Mouse (Mus musculus) right cerebral cortex, postnatal 4 days (tissue): Measurements from ENCODE around the gene Mapk8ip3.
"Not testable (repeated sequence)": the region's sequence is repeated elsewhere in the genome, so short reads cannot be mapped to it uniquely, and the experiment has no call there.

Source experiments
- DNase-seq: peaks from one replicate; pipeline ENCODE4 v3.0.0-alpha.2; 2022

Mapk8ip3 gene

DNA sequence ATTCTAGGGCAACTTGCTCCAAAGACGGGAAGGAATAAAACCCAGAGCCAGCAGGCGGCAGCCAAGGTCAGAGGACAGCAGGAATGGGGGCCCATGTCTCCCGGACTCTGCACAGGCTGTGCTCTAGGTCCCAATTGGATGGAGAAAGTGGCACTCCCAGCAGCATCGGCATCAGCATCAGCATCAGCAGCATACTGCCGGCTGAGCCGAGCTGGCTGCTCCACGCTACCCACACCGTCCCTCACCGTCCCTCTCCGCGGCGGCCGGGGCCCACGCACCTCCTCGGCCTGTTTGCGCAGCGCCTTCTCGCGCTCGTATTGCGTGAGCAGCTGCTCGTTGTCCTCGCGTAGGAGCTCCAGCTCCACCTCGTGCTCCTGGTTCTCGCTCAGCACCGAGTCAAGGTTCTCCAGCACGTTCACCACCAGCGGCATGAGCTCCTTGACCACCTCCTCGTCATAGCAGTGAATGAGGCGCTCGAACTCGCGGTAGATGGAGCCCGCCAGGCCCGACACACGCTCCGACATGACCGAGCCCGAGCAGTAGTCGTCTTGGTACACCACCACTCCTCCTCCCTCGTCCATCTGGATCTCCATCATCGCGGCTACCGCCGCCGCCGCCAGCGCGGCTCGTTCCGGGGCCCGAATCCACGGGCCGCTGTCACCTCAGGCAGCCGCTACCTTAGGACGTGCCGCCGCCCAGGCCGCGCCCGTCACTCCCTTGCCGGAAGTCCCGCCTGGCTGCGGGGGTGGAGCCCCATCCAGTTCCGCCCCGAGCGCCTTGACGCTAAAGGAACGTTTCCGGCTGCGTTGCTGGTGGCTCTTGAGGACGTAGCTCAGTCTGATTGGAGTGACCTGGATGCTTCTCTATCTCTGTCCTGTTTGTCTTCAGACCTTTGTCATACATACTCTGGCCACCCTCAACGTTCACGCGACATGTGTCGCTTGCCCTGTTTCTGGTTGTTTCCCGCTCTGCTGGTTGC is at the start of gene Mapk8ip3:
Gene Mapk8ip3 (minus strand): TSS at position 719 of the 979 bp plus-strand sequence.
- peak; percentile 93 for DNase-seq

- no peak for DNase-seq
Measured at GRCm38 (mm10) chr17:24960852-24961715, 24.3 kb upstream of the Mapk8ip3 start.

- DNase-seq: peak; percentile 98
Measured at GRCm38 (mm10) chr17:24960135-24960851, 23.5 kb upstream of the Mapk8ip3 start, which contains the start of gene Jpt2. Gene Jpt2 (minus strand): TSS chr17:24960689.

- no peak for DNase-seq
Measured at GRCm38 (mm10) chr17:24959371-24959770, 22.6 kb upstream of the Mapk8ip3 start.

DNA sequence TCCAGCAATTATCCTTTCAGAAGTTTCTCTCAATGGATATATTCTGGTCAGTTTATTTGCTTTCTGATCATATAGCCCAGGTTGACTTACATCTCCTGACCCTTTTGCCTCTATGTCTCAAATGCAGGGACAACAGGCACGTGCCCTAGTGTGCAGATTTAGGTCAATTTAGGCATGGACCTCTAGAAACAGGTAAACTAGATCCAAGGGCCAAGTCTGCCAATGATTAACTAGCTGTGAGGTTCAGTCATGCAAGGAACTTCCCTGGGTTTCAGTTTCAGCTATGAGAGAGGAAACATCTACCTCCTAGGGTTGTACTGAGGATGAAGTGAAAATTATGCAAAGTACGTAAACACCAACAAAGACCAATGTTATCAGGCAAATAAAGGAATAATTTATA is 16.5 kb upstream of the Mapk8ip3 start:
- DNase-seq: no peak

DNA sequence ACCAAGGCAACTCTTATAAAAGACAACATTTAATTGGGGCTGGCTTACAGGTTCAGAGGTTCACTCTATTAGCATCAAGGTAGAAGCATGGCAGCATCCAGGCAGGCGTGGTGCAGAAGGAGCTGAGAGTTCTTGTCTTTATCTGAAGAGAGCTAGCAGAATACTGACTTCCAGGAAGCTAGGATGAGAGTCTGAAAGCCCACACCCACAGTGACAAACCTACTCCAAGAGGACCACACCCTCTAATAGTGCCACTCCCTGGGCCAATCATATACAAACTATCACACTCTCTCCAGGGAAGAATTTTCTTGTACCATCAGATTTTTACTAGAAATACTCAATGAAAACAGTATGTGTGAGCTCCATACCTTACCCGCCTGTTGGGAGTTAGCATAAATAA is 13.9 kb upstream of the Mapk8ip3 start:
- no peak for DNase-seq

DNA sequence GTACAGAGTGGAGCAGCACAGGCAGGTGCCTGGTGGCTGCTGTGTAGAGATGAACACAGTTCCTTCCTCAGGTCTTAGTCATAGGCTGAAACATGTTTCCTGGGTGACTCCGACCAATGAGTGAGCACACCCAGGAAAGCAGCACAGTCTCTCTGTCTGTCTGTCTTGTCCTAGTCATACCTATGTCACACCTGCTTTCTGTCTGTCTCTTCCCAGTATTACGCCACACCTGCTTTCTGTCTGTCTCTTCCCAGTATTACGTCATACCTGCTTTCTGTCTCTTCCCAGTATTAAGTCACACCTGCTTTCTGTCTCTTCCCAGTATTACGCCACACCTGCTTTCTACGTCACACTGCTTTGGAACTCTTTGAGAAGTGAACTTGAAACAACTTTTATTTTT is 11.4 kb upstream of the Mapk8ip3 start:
- no peak for DNase-seq

DNA sequence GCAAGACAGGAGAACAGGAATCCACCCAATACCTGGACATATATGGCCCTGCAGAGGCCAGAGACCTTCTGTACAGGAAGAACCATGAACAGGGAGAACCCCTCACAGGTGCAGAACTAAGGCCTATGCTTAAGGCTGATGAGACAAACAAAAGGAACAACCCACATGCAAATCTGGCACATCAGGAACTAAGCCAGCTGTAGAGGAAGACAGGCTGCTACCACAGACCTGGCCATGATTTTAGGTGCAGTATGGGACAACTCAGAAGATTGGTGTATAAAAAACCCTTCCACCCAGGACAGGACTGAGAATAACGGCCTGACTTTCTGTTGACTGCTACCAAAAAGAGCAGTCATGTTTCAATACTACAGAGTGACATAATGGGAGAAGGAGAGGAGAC is 6.8 kb upstream of the Mapk8ip3 start:
- not testable (repeated sequence) for DNase-seq

- DNase-seq: no peak
Measured at GRCm38 (mm10) chr17:24943036-24943435, 6.3 kb upstream of the Mapk8ip3 start.

- DNase-seq: peak; percentile 45
Measured at GRCm38 (mm10) chr17:24942453-24942852, 5.7 kb upstream of the Mapk8ip3 start.

DNA sequence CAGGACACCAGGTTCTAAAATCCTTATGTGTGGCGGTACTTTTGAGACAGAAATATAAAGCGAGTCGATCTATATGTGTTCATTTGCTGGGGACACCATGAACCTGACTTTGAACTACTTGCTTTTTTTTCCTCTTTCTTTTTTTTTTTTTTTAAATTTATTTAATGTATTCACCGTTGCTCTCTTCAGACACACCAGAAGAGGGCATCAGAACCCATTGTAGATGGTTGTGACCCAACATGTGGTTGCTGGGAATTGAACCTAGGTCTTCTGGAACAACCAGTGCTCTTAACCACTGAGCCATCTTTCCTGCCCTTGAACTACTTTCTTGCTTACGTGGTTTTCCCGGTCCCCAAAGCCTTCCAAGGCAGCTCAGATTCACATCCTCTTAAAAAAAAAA is 489 bp upstream of the Mapk8ip3 start:
- DNase-seq: no peak

DNA sequence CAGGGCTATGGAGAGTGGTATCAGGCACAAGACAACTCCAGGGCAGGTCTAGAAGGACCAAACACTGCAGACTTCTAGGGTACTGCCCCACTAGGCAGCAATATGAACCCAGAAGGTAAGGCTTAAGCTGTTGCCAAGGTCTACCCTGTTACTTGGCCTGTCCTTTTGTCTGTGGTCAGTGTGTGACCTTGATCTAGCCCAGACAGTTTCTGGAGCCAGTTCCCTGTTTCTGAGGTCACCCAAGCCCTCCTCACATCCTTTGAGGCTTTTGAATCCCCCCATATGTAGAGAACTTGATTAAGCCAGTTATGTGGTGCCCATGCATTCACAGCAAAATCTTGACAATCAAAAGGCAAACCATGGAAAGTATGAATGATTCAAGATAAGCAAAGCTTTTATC is 1.1 kb downstream of the Mapk8ip3 start:
- no peak for DNase-seq

DNA sequence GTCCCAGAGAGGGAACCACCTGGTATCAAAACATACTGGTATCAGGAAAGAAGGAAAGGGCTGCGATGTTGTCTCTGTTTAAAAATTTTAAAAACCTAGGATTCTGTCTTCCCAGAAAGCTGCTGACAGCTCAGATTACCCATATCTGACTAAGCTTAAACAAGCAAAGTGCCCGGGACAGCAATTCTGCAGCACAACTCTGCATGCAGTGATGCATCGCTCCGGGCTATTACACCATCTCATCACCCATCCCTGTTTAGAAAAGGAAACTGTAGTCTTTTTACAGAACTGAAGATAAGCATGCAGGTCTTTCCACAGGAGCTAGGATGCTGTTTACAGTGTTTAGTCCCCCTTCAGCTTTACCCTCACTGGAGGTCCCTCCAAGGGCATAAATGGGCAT is 1.9 kb downstream of the Mapk8ip3 start:
- DNase-seq: no peak

DNA sequence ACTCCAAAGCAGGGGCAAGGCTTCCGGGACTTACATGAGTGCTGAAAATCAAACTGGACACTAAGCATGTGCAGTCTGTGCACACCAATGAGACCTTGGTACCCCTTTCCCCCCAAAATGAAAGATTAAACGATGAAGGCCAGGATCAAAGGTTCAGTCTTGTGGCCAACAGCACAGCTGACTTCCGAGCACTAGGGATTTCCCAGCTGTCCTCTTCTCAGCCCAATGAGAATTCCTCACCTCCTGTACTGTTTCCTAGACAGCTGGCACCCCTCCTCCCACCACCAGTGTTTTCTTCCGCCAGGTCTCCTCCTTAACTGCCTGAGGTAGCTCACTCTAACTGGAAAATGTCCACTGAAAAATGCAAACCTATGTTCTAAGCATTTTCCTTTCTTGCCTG is 3.6 kb downstream of the Mapk8ip3 start:
- no peak for DNase-seq

DNA sequence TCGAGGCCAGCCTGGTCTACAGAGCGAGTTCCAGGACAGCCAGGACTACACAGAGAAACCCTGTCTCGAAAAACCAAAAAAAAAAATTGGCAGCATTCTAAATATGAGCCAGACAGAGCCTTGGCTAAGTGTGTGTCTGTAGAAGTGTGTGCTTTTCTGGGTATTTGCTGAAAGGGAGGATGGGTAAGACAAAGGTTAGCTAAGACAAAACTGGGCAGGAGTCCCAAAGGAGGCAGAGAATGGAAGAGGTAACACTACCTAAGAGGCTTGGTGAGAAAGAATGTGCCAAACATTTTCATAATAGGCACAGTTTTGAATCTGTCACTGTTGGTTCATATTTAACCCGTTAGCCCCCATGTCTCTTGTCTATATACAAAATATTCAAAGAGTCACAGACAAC is 4.3 kb downstream of the Mapk8ip3 start:
- no peak for DNase-seq

DNA sequence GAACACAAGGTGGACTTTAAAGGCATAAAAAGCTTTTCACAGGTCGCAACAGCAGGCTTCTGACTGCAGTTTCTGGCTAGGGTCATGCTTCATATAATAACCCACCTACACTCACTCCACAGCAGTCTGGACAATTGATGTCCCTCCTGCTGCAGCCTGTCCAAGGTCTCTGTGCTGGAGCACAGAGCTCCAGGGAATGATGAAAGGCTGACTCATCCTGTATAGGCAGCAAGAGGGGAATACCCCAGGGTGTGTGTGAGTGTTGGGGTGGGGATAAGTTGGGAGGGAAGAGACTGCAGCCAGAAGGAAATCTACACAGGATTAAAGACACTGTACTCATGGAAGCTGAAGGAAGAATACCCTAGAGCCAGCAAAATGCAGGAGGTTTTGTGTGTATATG is 7.3 kb downstream of the Mapk8ip3 start:
- DNase-seq: no peak

DNA sequence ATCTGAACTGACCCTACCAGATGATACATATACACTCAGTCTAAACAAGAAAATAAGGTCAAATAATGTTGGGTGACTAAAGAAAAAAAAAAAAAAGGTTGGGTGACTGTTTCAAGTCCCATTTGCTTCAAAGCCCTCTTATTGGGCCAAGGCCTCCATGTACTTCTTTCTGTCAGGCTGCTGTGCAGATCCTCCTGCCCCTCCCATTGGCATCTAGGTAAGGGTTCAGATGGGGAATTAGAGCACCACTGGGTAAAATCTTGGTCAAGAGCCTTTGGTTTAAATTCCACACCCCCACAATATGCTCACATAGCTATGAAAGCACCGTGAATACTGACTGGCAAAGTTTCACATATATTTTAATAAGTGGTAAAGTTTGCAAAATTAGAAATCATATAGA is 13.5 kb downstream of the Mapk8ip3 start:
- no peak for DNase-seq

DNA sequence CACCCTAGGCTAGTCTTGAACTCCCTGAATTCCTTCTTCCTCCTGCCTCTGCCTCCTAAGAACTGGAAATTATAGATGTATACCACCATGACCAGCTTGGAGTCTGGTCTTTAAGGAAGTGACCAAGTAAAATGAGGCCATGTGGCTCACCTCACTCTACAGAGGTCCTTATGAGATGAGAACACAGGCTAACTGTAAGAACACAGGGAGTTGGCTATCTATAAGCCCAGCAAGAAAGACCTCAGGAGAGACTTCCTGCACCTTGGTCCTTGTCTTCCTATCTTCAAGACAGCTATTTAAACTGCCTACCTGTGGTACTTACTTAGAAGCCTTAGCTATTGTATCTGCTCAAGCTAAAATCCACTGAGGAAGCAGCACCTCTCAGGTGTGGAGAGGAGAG is 22.8 kb downstream of the Mapk8ip3 start:
- no peak for DNase-seq

GRCm38 (mm10) chr17:24907591-24907990 is 29.2 kb downstream of the Mapk8ip3 start:
- DNase-seq: no peak

GRCm38 (mm10) chr17:24903767-24904166 is 33.0 kb downstream of the Mapk8ip3 start:
- no peak for DNase-seq

- DNase-seq: no peak
Measured at GRCm38 (mm10) chr17:24902671-24903474, 33.9 kb downstream of the Mapk8ip3 start.

- no peak for DNase-seq
Measured at GRCm38 (mm10) chr17:24902124-24902523, 34.7 kb downstream of the Mapk8ip3 start.
